Mouse (Mus musculus) left cerebral cortex, postnatal 4 days (tissue): ENCODE results near the gene Hoxc6. TPM values are rescaled to one million over a fixed set of nuclear protein-coding genes. Genes with fewer than 3 reads are reported as not detected.

Experiments
- microRNA-seq: library from miRNA; unstranded; fragments of <30 nt; microRNA quantifications from one replicate; pipeline ENCODE4 v1.2.0, GENCODE M21; 2022
- total RNA-seq, 2 experiments: library from RNA; stranded (reverse); gene quantifications; 2 replicates each; pipeline ENCODE4 v1.2.3; 2021

The Hoxc6 gene
- total RNA-seq, 2 experiments from 2014 or later: not detected

Small RNA genes lying within 50 kb of the gene (microRNA-seq; reads per million reads assigned to microRNA genes)
- gene Mir196a-2 (not detected), gene Mir615 (2.7 reads per million)

Other genes starting within 250 kb of the Hoxc6 start
- gene Hoxc13, start 77.2 kb upstream of the Hoxc6 start, total RNA-seq: not detected
- gene Hoxc12, start 61.5 kb upstream of the Hoxc6 start, total RNA-seq: not detected
- gene Hoxc11, start 43.8 kb upstream of the Hoxc6 start, total RNA-seq: not detected
- not detected for gene Hoxc10, start 31.5 kb upstream of the Hoxc6 start, total RNA-seq
- not detected for gene Hoxc5, start 30.8 kb upstream of the Hoxc6 start, total RNA-seq
- not detected for gene Hoxc9, start 21.8 kb upstream of the Hoxc6 start, total RNA-seq
- not detected for gene Hoxc8, start 7.7 kb upstream of the Hoxc6 start, total RNA-seq
- gene Hoxc4, start 20.7 kb downstream of the Hoxc6 start, total RNA-seq: not detected
- gene Smug1, start 168.8 kb downstream of the Hoxc6 start, total RNA-seq: 10 to 100 TPM; 26.4 to 27.4 TPM
- gene Cbx5, start 241.6 kb downstream of the Hoxc6 start, total RNA-seq: 100 to 1,000 TPM; 219 to 230 TPM
- 100 to 1,000 TPM; 690 to 711 TPM for gene Hnrnpa1, start 242.2 kb downstream of the Hoxc6 start, total RNA-seq